Mouse (Mus musculus) cortical plate, adult 2 months (tissue): Measurements from ENCODE around the gene Cttnbp2. TPM values are rescaled to one million over a fixed set of nuclear protein-coding genes. Genes with fewer than 3 reads are reported as not detected.
A peak's percentile ranks its signal among the peaks of the same experiment; 100 is the strongest.

Source experiments
- H3K27ac ChIP-seq: fragments of 200-500 bp; 2 replicates; pipeline ENCODE4 v1.5.1; 2012; ENCODE audit warnings: low read length, control low read depth, inconsistent platforms; ENCODE audit not compliant: insufficient read depth
- H3K4me1 ChIP-seq: fragments of 200-500 bp; 2 replicates; pipeline ENCODE4 v1.6.1; 2011; ENCODE audit warnings: low read length; ENCODE audit not compliant: control insufficient read depth, insufficient read depth
- H3K4me3 ChIP-seq: fragments of 200-500 bp; 2 replicates; pipeline ENCODE4 v1.5.1; 2011; ENCODE audit warnings: mild to moderate bottlenecking, low read length, control low read depth; ENCODE audit not compliant: insufficient read depth
- CTCF ChIP-seq: fragments of 200-500 bp; IDR thresholded peaks from 2 replicates; pipeline ENCODE4 v1.5.1; 2011; ENCODE audit warnings: mild to moderate bottlenecking, control low read depth, low read length; ENCODE audit not compliant: insufficient read depth; ENCODE audit errors: extremely low read depth
- POLR2A ChIP-seq: fragments of 200-500 bp; IDR thresholded peaks from 2 replicates; pipeline ENCODE4 v1.6.1; 2011; ENCODE audit warnings: mild to moderate bottlenecking, low read length, control low read depth; ENCODE audit not compliant: insufficient read depth; ENCODE audit errors: extremely low read depth
- polyA plus RNA-seq: library from polyadenylated mRNA; depleted of rRNA; stranded (reverse); fragments of >200 nt; gene quantifications from 2 replicates; pipeline ENCODE4 v1.2.3, GENCODE M21; 2012

Gene Cttnbp2
- polyA plus RNA-seq, 1 experiment, result 79.0 TPM

GRCm38 (mm10) chr6:18445747-18446146 lies 68.9 kb downstream of the Cttnbp2 start:
- TF ChIP-seq POLR2A (no peak), CTCF (no peak)
- H3K4me3 ChIP-seq, result no peak overlapping the region
- H3K27ac ChIP-seq, result no peak overlapping the region
- H3K4me1 ChIP-seq, result peaks cover 16% of the 10 kb centered on the region; the same call in 1 of the 2 replicates

- Histone ChIP-seq H3K27ac (no peak overlapping the region), H3K4me3 (no peak overlapping the region), H3K4me1 (peaks cover 8% of the 10 kb centered on the region; the same call in 1 of the 2 replicates)
- TF ChIP-seq POLR2A (no peak), CTCF (no peak)
Observed at GRCm38 (mm10) chr6:18442303-18442702, 72.3 kb downstream of the Cttnbp2 start.

- no peak for TF ChIP-seq POLR2A
- no peak for TF ChIP-seq CTCF
- no peak overlapping the region for H3K4me3 ChIP-seq
- H3K4me1 ChIP-seq, result peaks cover 4% of the 10 kb centered on the region; the same call in 1 of the 2 replicates
- H3K27ac ChIP-seq, result no peak overlapping the region
Observed at GRCm38 (mm10) chr6:18440918-18441532, 73.6 kb downstream of the Cttnbp2 start.

GRCm38 (mm10) chr6:18436127-18436812 lies 78.4 kb downstream of the Cttnbp2 start:
- TF ChIP-seq POLR2A (no peak), CTCF (no peak)
- Histone ChIP-seq H3K4me3 (no peak overlapping the region), H3K27ac (no peak overlapping the region), H3K4me1 (peaks cover 4% of the 10 kb centered on the region; the same call in 1 of the 2 replicates)

GRCm38 (mm10) chr6:18434828-18435531 lies 79.7 kb downstream of the Cttnbp2 start:
- Histone ChIP-seq H3K4me3 (no peak overlapping the region), H3K4me1 (peaks cover 4% of the 10 kb centered on the region; the same call in 1 of the 2 replicates), H3K27ac (no peak overlapping the region)
- TF ChIP-seq POLR2A (no peak), CTCF (no peak)

- Histone ChIP-seq H3K4me1 (peaks cover 5% of the 10 kb centered on the region), H3K4me3 (no peak overlapping the region), H3K27ac (no peak overlapping the region)
- TF ChIP-seq POLR2A (no peak), CTCF (no peak)
Observed at GRCm38 (mm10) chr6:18434355-18434754, 80.3 kb downstream of the Cttnbp2 start.

- peaks cover 7% of the 10 kb centered on the region for H3K4me1 ChIP-seq
- no peak overlapping the region for H3K4me3 ChIP-seq
- H3K27ac ChIP-seq, result no peak overlapping the region
- TF ChIP-seq CTCF, result no peak
- no peak for TF ChIP-seq POLR2A
Observed at GRCm38 (mm10) chr6:18432362-18432761, 82.3 kb downstream of the Cttnbp2 start.

GRCm38 (mm10) chr6:18431891-18432290 lies 82.8 kb downstream of the Cttnbp2 start:
- H3K4me3 ChIP-seq, result no peak overlapping the region
- TF ChIP-seq POLR2A (no peak), CTCF (no peak)
- peaks cover 7% of the 10 kb centered on the region for H3K4me1 ChIP-seq
- H3K27ac ChIP-seq, result no peak overlapping the region

- TF ChIP-seq POLR2A (no peak), CTCF (no peak)
- no peak overlapping the region for H3K27ac ChIP-seq
- H3K4me1 ChIP-seq, result peaks cover 8% of the 10 kb centered on the region
- no peak overlapping the region for H3K4me3 ChIP-seq
Observed at GRCm38 (mm10) chr6:18430062-18430461, 84.6 kb downstream of the Cttnbp2 start.

- peak overlapping the region; percentile 56; the same call in 1 of the 2 replicates for H3K27ac ChIP-seq
- H3K4me1 ChIP-seq, result peaks cover 9% of the 10 kb centered on the region
- no peak for TF ChIP-seq CTCF
- TF ChIP-seq POLR2A, result no peak
- H3K4me3 ChIP-seq, result no peak overlapping the region
Observed at GRCm38 (mm10) chr6:18424822-18425221, 89.8 kb downstream of the Cttnbp2 start.

- H3K27ac ChIP-seq, result no peak overlapping the region
- TF ChIP-seq POLR2A (0 out of 2 replicates have a peak, but pooled peaks have one; percentile 18), CTCF (no peak)
Observed at GRCm38 (mm10) chr6:18424367-18424766, 90.3 kb downstream of the Cttnbp2 start.

More at GRCm38 (mm10) chr6:18424367-18424766, 90.3 kb downstream of the Cttnbp2 start:
- Histone ChIP-seq H3K4me3 (no peak overlapping the region), H3K4me1 (peaks cover 9% of the 10 kb centered on the region)
